Mouse (Mus musculus): ENCODE data around the gene Phf14. TPM values are rescaled to one million over a fixed set of nuclear protein-coding genes. Genes with fewer than 3 reads are reported as not detected.

Gene Phf14
- polyA plus RNA-seq, 1 experiment from 2014 or later = 21.7 TPM

DNA sequence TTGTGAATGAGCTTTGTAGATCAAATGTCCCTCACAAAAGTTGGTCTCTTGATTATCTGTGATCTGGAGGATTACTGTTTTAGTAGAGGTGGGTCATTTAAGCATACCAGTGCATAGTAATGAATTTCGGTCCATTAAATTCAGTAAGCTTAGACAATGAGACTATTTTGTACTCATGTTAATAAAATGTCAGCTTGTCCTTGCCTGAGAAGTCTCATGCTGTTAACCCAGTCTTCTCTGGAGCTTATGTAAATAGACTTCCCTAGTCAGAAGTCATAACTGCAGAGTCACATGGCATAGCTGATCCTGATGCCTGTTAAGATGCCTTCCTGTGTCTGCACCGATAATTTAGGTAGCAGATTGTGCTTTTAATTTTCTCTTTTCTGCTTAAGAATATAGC, 106.4 kb downstream of the Phf14 start:
- DNase-seq (no peak), ATAC-seq (no peak)
- Histone ChIP-seq H3K27me3 (ENCODE audit: insufficient read depth, low read length) (no peaks in the 10 kb centered on the region), H3K4me2 (ENCODE audit: low read depth, low read length) (no peak overlapping the region), H3K4me1 (ENCODE audit: insufficient read depth) (no peaks in the 10 kb centered on the region), H3K9ac (replicated peaks) (no peak overlapping the region), H3K36me3 (replicated peaks; ENCODE audit: insufficient read depth, low read length) (peaks cover 4% of the 10 kb centered on the region; the same call in 1 of the 2 replicates), H3K9me3 (ENCODE audit: low read length) (no peaks in the 10 kb centered on the region), H3K27ac (ENCODE audit: low read depth) (no peak overlapping the region), H3K4me3 (ENCODE audit: low read depth, low read length) (no peak overlapping the region)
- 64% methylated on average over 2 of the region's 2 CpGs for WGBS (ENCODE audit: insufficient replicate concordance)
- no peak for TF ChIP-seq EP300 (IDR thresholded peaks at IDR 0.05; ENCODE audit: low read depth)
- no peak for TF ChIP-seq CTCF (IDR thresholded peaks at IDR 0.05; ENCODE audit: low read depth)

GRCm38 (mm10) chr6:12014733-12015132, 107.1 kb downstream of the Phf14 start:
- Histone ChIP-seq H3K27me3 (ENCODE audit: insufficient read depth, low read length) (no peaks in the 10 kb centered on the region), H3K4me3 (ENCODE audit: low read depth, low read length) (no peak overlapping the region), H3K27ac (ENCODE audit: low read depth) (no peak overlapping the region), H3K4me2 (ENCODE audit: low read depth, low read length) (no peak overlapping the region), H3K4me1 (ENCODE audit: insufficient read depth) (no peaks in the 10 kb centered on the region), H3K36me3 (replicated peaks; ENCODE audit: insufficient read depth, low read length) (peaks cover 4% of the 10 kb centered on the region; the same call in 1 of the 2 replicates), H3K9me3 (ENCODE audit: low read length) (no peaks in the 10 kb centered on the region), H3K9ac (replicated peaks) (no peak overlapping the region)
- ATAC-seq (no peak), DNase-seq (no peak)
- no peak for TF ChIP-seq EP300 (IDR thresholded peaks at IDR 0.05; ENCODE audit: low read depth)
- no peak for TF ChIP-seq CTCF (IDR thresholded peaks at IDR 0.05; ENCODE audit: low read depth)
- WGBS (ENCODE audit: insufficient replicate concordance) = 89% methylated on average over 2 of the region's 2 CpGs

- no peaks in the 10 kb centered on the region for H3K4me1 ChIP-seq (ENCODE audit: insufficient read depth)
- no peak overlapping the region for H3K27ac ChIP-seq (ENCODE audit: low read depth)
- H3K9me3 ChIP-seq (ENCODE audit: low read length) = no peaks in the 10 kb centered on the region
- DNase-seq (no peak), ATAC-seq (no peak)
- no peak overlapping the region for H3K9ac ChIP-seq (replicated peaks)
- no peak overlapping the region for H3K4me3 ChIP-seq (ENCODE audit: low read depth, low read length)
- TF ChIP-seq CTCF (IDR thresholded peaks at IDR 0.05; ENCODE audit: low read depth) = no peak
- TF ChIP-seq EP300 (IDR thresholded peaks at IDR 0.05; ENCODE audit: low read depth) = no peak
- H3K4me2 ChIP-seq (ENCODE audit: low read depth, low read length) = no peak overlapping the region
- no peaks in the 10 kb centered on the region for H3K27me3 ChIP-seq (ENCODE audit: insufficient read depth, low read length)
- peaks cover 4% of the 10 kb centered on the region; the same call in 1 of the 2 replicates for H3K36me3 ChIP-seq (replicated peaks; ENCODE audit: insufficient read depth, low read length)
- 67% methylated on average over 1 of the region's 1 CpGs for WGBS (ENCODE audit: insufficient replicate concordance)
Measured at GRCm38 (mm10) chr6:12019736-12020135, 112.1 kb downstream of the Phf14 start.

GRCm38 (mm10) chr6:12020156-12020555, 112.5 kb downstream of the Phf14 start:
- ATAC-seq (no peak), DNase-seq (no peak)
- TF ChIP-seq CTCF (IDR thresholded peaks at IDR 0.05; ENCODE audit: low read depth) (no peak), EP300 (IDR thresholded peaks at IDR 0.05; ENCODE audit: low read depth) (no peak)
- Histone ChIP-seq H3K27me3 (ENCODE audit: insufficient read depth, low read length) (no peaks in the 10 kb centered on the region), H3K9me3 (ENCODE audit: low read length) (no peaks in the 10 kb centered on the region), H3K4me3 (ENCODE audit: low read depth, low read length) (no peak overlapping the region), H3K36me3 (replicated peaks; ENCODE audit: insufficient read depth, low read length) (peaks cover 4% of the 10 kb centered on the region; the same call in 1 of the 2 replicates), H3K4me1 (ENCODE audit: insufficient read depth) (no peaks in the 10 kb centered on the region), H3K4me2 (ENCODE audit: low read depth, low read length) (no peak overlapping the region), H3K9ac (replicated peaks) (no peak overlapping the region), H3K27ac (ENCODE audit: low read depth) (no peak overlapping the region)
- 82% methylated on average over 3 of the region's 3 CpGs for WGBS (ENCODE audit: insufficient replicate concordance)

- Histone ChIP-seq H3K4me2 (ENCODE audit: low read depth, low read length) (no peak overlapping the region), H3K4me3 (ENCODE audit: low read depth, low read length) (no peak overlapping the region), H3K27ac (ENCODE audit: low read depth) (no peak overlapping the region), H3K9me3 (ENCODE audit: low read length) (no peaks in the 10 kb centered on the region), H3K4me1 (ENCODE audit: insufficient read depth) (no peaks in the 10 kb centered on the region), H3K9ac (replicated peaks) (no peak overlapping the region), H3K27me3 (ENCODE audit: insufficient read depth, low read length) (no peaks in the 10 kb centered on the region), H3K36me3 (replicated peaks; ENCODE audit: insufficient read depth, low read length) (peaks cover 4% of the 10 kb centered on the region; the same call in 1 of the 2 replicates)
- TF ChIP-seq CTCF (IDR thresholded peaks at IDR 0.05; ENCODE audit: low read depth) (no peak), EP300 (IDR thresholded peaks at IDR 0.05; ENCODE audit: low read depth) (no peak)
- WGBS (ENCODE audit: insufficient replicate concordance) = 73% methylated on average over 4 of the region's 4 CpGs
- ATAC-seq (no peak), DNase-seq (no peak)
Measured at GRCm38 (mm10) chr6:12020738-12021137, 113.1 kb downstream of the Phf14 start.

GRCm38 (mm10) chr6:12021480-12021879, 113.9 kb downstream of the Phf14 start:
- Histone ChIP-seq H3K4me3 (ENCODE audit: low read depth, low read length) (no peak overlapping the region), H3K27ac (ENCODE audit: low read depth) (no peak overlapping the region), H3K27me3 (ENCODE audit: insufficient read depth, low read length) (no peaks in the 10 kb centered on the region), H3K9me3 (ENCODE audit: low read length) (no peaks in the 10 kb centered on the region), H3K4me2 (ENCODE audit: low read depth, low read length) (no peak overlapping the region), H3K36me3 (replicated peaks; ENCODE audit: insufficient read depth, low read length) (peaks cover 4% of the 10 kb centered on the region; the same call in 1 of the 2 replicates), H3K4me1 (ENCODE audit: insufficient read depth) (no peaks in the 10 kb centered on the region), H3K9ac (replicated peaks) (no peak overlapping the region)
- WGBS (ENCODE audit: insufficient replicate concordance) = 84% methylated on average over 4 of the region's 4 CpGs
- ATAC-seq (no peak), DNase-seq (no peak)
- TF ChIP-seq EP300 (IDR thresholded peaks at IDR 0.05; ENCODE audit: low read depth) (no peak), CTCF (IDR thresholded peaks at IDR 0.05; ENCODE audit: low read depth) (no peak)

DNA sequence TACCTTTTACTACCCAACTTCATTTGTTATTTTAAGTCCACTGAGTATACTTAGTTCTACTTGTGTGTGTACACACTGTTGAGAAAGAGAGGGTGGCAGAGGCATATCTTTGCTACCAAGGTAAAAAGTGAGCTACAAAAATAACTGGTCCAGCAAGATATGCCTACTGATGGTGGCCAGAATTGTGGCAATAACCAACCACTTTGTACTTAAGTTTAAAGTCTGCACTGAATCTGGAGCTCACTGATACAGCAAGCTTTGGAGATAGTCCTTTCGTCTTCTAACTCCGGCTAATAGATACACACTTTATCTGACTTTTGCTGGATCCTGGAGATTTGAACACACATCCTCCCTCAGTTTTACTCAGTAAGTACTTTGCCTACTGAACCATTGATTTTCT, 115.8 kb downstream of the Phf14 start:
- H3K9ac ChIP-seq (replicated peaks) = no peak overlapping the region
- WGBS (ENCODE audit: insufficient replicate concordance) = 63% methylated on average over 2 of the region's 2 CpGs
- ATAC-seq (no peak), DNase-seq (no peak)
- peaks cover under 1% of the 10 kb centered on the region; the same call in 1 of the 2 replicates for H3K36me3 ChIP-seq (replicated peaks; ENCODE audit: insufficient read depth, low read length)
- no peaks in the 10 kb centered on the region for H3K27me3 ChIP-seq (ENCODE audit: insufficient read depth, low read length)
- TF ChIP-seq CTCF (IDR thresholded peaks at IDR 0.05; ENCODE audit: low read depth) = no peak
- no peak for TF ChIP-seq EP300 (IDR thresholded peaks at IDR 0.05; ENCODE audit: low read depth)
- no peaks in the 10 kb centered on the region for H3K9me3 ChIP-seq (ENCODE audit: low read length)
- no peak overlapping the region for H3K4me2 ChIP-seq (ENCODE audit: low read depth, low read length)
- no peak overlapping the region for H3K27ac ChIP-seq (ENCODE audit: low read depth)
- H3K4me3 ChIP-seq (ENCODE audit: low read depth, low read length) = no peak overlapping the region
- no peaks in the 10 kb centered on the region for H3K4me1 ChIP-seq (ENCODE audit: insufficient read depth)

All from liver, postnatal 0 days (tissue).